Mouse (Mus musculus) fibroblast of lung, adult 2 months (primary cell): Measurements from ENCODE around the gene Abhd6.

ENCODE experiments used
- DNase-seq: peaks from one replicate; pipeline ENCODE4 v3.0.0-alpha.2; 2011; ENCODE audit warnings: low read depth

The Abhd6 gene

DNA sequence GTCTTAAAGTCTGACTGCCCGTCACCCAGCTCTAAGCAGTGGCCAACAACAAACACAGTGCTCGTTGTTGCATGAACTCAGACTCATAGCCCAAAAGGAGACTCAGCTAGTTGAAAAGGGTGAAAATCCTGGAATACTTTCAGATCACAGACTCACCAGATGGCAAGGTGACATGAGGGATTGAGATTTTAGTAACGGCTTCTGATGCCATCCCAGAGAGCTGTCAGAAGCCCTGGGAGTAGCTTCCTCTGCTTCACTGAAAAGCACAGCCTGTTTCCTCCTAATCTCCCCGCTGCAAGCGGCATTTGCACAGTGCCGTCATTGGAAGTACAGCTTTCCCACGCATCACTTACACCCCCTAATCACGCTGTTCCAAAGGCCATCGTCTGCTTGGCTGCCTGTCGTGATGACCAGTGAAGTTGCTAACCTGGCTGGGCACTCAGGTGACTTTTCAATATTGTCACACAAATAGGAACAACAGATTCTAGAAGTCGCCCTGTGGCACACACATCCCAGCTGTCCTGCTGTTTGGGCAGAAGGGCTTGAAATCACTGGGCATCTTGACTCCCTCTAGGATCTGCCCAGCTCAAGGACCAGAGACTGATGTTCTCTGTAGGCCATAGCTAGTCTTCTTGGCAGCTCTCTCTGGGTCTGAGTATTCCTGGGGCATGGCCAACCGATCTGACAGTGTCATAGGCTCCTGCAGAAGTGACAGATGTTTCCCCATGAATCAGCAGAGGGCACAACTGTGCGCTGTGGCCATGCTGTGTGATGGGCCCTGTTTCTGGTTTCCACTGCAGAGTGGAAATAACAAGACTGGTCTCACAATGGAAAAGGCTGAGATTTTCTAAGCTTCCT is 29.6 kb downstream of the Abhd6 start:
- no peak for DNase-seq

DNA sequence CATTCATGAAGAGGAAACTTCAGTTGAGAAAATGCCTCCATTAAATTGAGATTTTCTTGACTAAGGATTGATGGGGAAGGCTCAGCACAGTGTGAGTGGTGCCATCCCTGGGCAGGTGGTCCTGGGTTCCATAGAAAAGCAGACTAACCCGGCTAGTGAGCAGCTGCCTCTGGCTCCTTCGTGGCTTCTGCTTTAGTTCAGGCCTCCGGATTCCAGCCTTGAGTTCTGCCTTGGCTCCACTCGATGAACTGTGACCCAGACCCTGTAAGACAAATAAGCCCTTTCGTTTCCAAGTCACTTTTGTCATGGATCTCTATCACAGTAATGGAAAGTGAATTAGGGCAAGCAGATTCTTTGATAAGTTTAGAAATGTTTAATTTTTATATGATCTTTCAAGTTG is 31.9 kb downstream of the Abhd6 start:
- no peak for DNase-seq

- no peak for DNase-seq
Measured at GRCm38 (mm10) chr14:8035951-8036350, 33.2 kb downstream of the Abhd6 start.

GRCm38 (mm10) chr14:8036406-8036805 is 33.7 kb downstream of the Abhd6 start:
- no peak for DNase-seq

- DNase-seq = no peak
Measured at GRCm38 (mm10) chr14:8038150-8038549, 35.4 kb downstream of the Abhd6 start.

DNA sequence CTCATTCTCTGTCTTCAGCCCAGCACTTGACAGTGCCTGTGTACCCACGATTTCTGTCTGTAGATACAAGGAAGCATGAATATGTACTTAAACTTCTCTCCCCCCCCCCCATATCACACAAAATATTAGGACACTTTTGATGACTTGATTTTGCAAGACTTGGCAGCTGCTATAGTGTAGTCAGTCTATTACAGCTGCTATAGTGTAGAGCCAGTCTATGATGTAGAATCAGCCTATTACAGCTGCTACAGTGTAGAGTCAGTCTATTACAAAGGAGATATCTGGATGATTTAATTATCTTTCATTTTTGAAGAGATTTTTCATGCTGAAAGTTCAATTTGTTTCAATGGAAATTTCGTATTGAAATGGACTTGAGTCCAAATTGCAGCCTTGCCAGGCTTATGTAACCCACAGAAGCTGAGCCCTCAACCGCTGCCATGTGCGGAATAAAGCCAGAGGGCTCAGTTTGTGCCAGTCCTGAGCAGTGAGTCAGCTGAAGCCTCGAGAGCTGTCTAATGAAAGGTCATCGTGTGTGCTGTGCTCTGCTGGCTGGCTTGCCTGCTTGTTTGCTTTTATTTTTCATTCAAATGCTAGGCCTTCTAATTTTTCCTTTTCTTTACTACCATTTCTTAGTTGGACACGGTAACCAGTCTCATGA is 36.2 kb downstream of the Abhd6 start:
- peak; percentile 92 for DNase-seq

- DNase-seq = no peak
Measured at GRCm38 (mm10) chr14:8040179-8040578, 37.5 kb downstream of the Abhd6 start.

DNA sequence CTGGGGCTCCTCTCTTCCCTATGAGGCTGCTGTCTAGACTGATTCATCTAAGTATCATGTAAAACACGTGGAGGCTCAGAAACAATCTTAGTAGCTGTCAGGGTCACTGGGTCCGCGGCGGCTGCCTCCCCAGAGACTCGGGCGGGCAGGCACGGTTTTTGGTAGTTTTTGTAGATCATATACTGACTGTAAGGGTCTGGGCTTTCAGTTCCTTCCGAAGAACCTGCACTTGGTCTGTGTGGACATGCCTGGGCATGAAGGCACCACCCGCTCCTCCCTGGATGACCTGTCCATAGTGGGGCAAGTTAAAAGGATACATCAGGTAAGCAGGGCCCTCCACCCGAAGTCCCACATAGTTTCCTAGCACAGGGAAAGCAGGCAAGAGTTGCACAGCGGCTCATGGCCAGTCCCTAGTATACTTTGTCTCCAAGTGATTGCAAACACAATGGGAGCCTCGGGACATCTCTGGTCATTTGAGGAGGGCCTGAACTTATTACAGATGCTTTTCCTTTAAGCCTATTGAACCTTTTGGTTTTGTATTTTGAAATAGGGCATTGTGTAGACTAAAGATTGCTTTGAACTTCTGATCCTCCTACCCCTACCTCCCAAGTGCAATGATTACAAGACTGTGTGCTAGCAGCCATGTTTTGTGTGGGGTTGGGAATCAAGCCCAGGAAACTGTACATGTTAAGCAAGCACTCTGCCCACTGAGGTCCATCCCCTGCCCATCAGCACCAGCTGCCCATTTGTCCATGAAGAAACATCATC is 38.4 kb downstream of the Abhd6 start:
- DNase-seq = no peak

- no peak for DNase-seq
Measured at GRCm38 (mm10) chr14:8042120-8042519, 39.4 kb downstream of the Abhd6 start.

DNA sequence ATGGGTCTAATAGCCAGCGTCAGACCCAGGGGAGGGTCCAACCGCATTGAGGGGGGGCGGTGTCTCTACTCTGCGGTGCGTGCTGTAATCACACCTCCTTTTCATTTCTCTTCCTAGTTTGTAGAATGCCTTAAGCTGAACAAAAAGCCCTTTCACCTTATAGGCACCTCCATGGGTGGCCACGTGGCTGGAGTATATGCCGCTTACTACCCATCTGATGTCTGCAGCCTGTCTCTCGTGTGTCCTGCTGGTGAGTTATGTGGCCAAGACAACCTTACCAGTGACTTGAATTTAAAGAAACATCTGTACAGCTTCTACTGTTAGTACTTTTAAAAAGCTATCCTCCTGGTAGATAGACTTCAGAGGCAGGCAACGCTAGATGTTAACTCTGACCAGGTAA is 39.9 kb downstream of the Abhd6 start:
- DNase-seq = no peak

DNA sequence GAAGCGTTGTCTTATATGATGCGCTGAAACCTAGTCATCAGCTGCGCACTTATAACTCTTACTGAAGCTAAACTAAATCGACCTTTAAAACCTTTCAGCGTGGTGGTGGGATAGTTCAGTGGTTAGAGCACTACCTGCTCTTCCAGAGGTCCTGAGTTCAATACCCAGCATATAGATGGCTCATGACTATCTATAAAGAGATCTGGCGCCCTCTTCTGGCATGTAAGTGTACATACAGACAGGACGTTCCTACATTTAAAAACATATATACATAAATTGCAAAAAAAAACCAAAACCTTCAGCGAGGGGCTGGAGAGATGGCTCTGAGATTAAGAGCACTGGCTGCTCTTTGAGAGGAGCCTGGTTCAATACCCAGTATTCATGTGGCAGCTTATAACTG is 41.6 kb downstream of the Abhd6 start:
- no peak for DNase-seq

DNA sequence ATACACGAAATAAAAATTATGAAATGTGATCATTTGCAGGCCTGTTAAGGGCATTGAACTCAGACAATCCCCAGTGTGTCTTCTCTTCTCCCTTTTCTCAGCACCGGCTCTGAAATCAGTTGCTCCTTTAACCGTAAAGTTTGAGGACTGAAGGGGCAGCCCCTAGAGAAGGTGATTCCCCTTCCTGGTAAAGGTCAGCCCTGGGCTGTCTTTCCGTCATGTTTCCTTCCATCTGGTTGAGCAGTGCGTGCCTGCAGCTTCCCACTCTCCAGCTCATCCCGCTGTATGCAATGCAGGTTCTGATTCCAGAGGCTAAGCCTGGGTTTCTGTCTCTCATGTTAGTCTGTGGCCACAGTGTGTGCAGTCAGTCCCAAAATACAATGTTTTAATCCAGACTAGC is 42.1 kb downstream of the Abhd6 start:
- DNase-seq = no peak

DNA sequence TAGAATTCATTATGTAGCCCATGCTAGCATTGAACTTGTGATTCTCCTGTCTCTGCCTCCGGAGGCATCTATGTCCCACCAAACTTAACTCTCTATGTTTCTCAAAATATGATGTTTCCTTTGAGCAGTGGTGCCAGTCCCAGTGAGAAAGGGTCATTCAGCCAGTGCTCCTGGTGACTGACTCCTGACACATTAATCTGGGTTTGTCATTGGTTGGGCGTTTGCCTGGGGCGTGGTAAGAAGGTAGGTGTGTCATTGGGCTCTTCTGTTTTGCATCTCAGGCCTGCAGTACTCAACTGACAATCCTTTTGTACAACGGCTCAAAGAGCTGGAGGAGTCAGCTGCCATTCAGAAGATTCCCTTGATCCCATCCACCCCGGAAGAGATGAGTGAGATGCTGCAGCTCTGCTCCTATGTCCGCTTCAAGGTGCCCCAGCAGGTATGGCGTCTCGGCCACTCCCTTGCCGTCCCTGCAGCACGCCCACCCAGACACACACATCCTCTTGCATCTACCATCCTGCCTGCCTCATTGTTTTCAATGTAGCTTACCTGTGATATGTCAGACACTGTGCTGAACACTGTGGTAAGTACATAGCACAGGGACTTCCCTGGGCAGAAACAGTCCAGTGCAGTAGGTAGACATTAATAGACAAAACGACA is 42.6 kb downstream of the Abhd6 start:
- no peak for DNase-seq

DNA sequence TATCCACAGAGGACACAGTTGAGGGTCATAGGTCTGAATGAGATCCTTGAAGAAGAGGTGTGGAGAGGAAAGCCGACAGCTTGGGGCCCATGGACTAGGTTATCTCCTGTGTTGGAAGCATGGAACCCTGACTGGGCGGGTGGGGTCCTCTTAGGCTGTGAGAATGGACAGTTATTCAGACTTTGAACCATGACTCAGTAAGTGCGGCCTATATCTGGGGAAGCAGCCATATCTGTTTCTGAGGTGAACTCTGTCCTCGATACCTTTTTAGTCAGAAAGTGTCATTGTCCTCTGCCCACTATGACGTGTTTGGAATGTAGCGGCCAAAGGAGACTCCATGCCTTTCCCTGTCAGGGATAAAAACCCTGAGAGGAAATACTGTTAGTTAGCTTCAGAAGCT is 44.1 kb downstream of the Abhd6 start:
- DNase-seq = no peak

GRCm38 (mm10) chr14:8049334-8049733 is 46.6 kb downstream of the Abhd6 start:
- no peak for DNase-seq

DNA sequence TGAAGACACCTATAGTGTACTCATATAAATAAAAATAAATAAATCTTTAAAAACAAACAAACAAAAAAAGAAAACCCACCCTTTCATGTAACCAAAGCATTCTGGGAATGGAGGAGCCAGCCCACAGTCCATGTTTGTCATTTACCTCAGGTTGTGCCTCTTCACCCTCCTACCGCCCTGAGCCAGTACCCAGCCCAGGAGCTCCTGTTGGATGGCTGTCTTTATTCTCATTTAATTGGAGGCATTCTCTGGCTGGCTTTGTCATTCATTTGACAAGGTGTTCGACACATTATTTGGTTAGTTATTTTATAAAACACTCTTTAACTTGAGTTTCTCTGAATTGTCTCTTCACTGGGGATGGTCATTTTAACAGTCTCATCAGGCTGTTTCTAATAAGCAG is 49.2 kb downstream of the Abhd6 start:
- DNase-seq = no peak

DNA sequence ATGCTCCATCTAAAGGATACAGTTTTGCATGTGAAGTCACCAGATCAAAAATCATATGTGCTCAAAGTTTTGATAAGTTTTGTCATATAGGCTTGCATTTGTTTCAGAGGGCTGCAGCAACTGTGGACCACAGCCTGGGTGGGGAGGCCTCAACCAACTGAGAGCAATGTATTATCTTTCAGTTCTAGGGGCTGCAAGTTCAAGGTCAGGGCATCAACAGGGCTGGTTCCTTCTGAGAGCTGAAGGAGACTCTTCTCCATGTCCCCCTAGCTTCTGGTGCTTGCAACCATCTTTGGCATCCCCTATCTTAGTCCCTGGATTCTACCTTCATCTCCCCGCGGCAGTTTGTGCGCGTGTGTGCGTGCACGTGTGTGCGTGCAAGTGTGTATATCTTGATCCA is 50.0 kb downstream of the Abhd6 start:
- no peak for DNase-seq

- DNase-seq = no peak
Measured at GRCm38 (mm10) chr14:8054310-8055102, 51.8 kb downstream of the Abhd6 start.

DNA sequence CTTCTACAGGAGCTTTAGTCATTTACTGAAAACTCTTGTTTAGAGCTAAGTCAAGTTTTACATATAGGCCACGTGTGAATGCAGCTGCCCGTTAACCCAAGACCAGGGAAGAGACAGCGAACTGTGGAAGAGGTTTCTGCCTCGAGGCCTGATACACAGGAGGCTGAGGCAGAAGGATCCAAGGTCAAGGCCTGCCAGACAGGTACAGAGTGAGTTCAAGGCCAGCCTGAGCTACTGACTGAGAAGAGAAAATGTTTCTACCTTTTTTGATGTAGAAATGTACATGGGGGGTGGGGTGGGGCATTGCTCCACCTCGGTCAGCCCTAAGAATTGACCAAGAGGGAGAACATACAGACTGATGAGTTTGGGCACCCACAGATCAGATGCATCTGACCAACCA is 53.4 kb downstream of the Abhd6 start:
- DNase-seq = no peak

DNA sequence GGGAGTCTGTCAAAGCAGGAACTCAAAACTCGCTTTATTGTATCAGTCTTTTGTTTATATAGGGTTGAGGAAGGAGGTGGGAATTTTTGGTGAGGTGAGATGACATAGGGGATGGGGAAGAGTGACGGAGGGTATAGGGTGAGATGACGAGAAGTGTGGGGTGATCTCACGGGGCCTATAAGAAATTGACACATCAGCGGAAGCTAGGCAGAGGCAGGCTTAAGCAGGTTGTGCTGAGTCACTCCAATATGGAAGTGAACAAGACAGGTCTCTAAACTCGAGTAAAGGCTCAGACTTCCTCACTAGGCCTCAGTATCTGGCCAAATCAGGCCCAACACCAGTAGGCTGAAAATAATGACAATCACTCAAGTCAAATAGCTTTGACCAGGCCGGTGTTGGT is 57.2 kb downstream of the Abhd6 start:
- DNase-seq = no peak

GRCm38 (mm10) chr14:8062076-8062475 is 59.4 kb downstream of the Abhd6 start:
- no peak for DNase-seq
